Mouse (Mus musculus): ENCODE measurements around the gene Ago3. TPM values are rescaled to one million over a fixed set of nuclear protein-coding genes. Genes with fewer than 3 reads are reported as not detected.

The Ago3 gene
- polyA plus RNA-seq (2014; fragmentation: Illumina TruSeq; extraction: RNeasy Lipid Tissue Mini Kit (QIAGEN cat#74804)): 21.1 TPM

GRCm38 (mm10) chr4:126429347-126430079 lies at the start of gene Ago3:
Gene Ago3 (minus strand): TSS chr4:126429556.

GRCm38 (mm10) chr4:126468285-126468901 lies 39.0 kb upstream of the Ago3 start, which contains the start of gene Ago1:
Gene Ago1 (minus strand): TSS chr4:126468583.

GRCm38 (mm10) chr4:126325281-126325861 lies 104.0 kb downstream of the Ago3 start, which contains the start of gene Tekt2:
Gene Tekt2 (minus strand): TSS chr4:126325688.

GRCm38 (mm10) chr4:126321111-126321853 lies 108.1 kb downstream of the Ago3 start, which contains the start of gene Adprhl2:
Gene Adprhl2 (minus strand): TSS chr4:126321703.

GRCm38 (mm10) chr4:126286492-126286891 lies 142.9 kb downstream of the Ago3 start, which contains the start of gene Col8a2:
Gene Col8a2 (plus strand): TSS chr4:126286793.

Other genes with a start within 250 kb of the Ago3 start
- gene Thrap3, start 226.8 kb downstream of the Ago3 start, polyA plus RNA-seq (2014; fragmentation: Illumina TruSeq; extraction: RNeasy Lipid Tissue Mini Kit (QIAGEN cat#74804)): 292 TPM
- gene Map7d1, start 173.2 kb downstream of the Ago3 start, polyA plus RNA-seq (2014; fragmentation: Illumina TruSeq; extraction: RNeasy Lipid Tissue Mini Kit (QIAGEN cat#74804)): 1.6 TPM
- 27.5 TPM for gene Trappc3, start 167.2 kb downstream of the Ago3 start, polyA plus RNA-seq (2014; fragmentation: Illumina TruSeq; extraction: RNeasy Lipid Tissue Mini Kit (QIAGEN cat#74804))
- 2.4 TPM for gene Col8a2, start 142.8 kb downstream of the Ago3 start, polyA plus RNA-seq (2014; fragmentation: Illumina TruSeq; extraction: RNeasy Lipid Tissue Mini Kit (QIAGEN cat#74804))
- gene Adprhl2, start 107.9 kb downstream of the Ago3 start, polyA plus RNA-seq (2014; fragmentation: Illumina TruSeq; extraction: RNeasy Lipid Tissue Mini Kit (QIAGEN cat#74804)): not detected
- gene Tekt2, start 103.9 kb downstream of the Ago3 start, polyA plus RNA-seq (2014; fragmentation: Illumina TruSeq; extraction: RNeasy Lipid Tissue Mini Kit (QIAGEN cat#74804)): not detected
- 28.3 TPM for gene Ago1, start 39.0 kb upstream of the Ago3 start, polyA plus RNA-seq (2014; fragmentation: Illumina TruSeq; extraction: RNeasy Lipid Tissue Mini Kit (QIAGEN cat#74804))
- 7.6 TPM for gene Ago4, start 103.9 kb upstream of the Ago3 start, polyA plus RNA-seq (2014; fragmentation: Illumina TruSeq; extraction: RNeasy Lipid Tissue Mini Kit (QIAGEN cat#74804))
- gene Clspn, start 127.4 kb upstream of the Ago3 start, polyA plus RNA-seq (2014; fragmentation: Illumina TruSeq; extraction: RNeasy Lipid Tissue Mini Kit (QIAGEN cat#74804)): 13.2 TPM
- 9.9 TPM for gene 5730409E04Rik, start 180.3 kb upstream of the Ago3 start, polyA plus RNA-seq (2014; fragmentation: Illumina TruSeq; extraction: RNeasy Lipid Tissue Mini Kit (QIAGEN cat#74804))
- gene Psmb2, start 248.1 kb upstream of the Ago3 start, polyA plus RNA-seq (2014; fragmentation: Illumina TruSeq; extraction: RNeasy Lipid Tissue Mini Kit (QIAGEN cat#74804)): 76.8 TPM

All from ovary, adult 10 weeks (tissue).